In the genomic region with DNA sequence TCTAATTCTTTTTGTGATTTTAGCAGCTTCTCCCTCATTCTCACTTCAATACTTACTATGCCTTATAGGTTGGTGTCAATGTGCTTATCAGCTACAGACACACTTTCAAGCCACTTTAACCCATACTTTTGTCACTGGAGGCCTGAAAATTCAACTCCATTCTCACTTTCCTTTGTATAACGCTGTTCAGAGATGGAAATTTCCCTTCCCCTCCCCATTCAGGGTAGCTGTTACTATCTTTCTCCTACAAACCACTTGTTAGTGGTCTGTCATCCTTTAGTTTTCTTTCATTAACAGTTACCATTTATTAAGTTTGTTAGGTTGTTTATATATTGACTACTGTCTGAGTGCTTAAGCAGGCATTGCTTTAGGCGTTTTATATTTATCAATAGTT, we compare ENCODE assay signal across 7 mouse cellular contexts. TPM values are rescaled to one million over a fixed set of nuclear protein-coding genes. Genes with fewer than 3 reads are reported as not detected.
A peak's percentile ranks its signal among the peaks of the same experiment; 100 is the strongest.
DNase-seq lines count a peak whose midpoint lies in the region; ATAC-seq and TF ChIP-seq lines count a peak whose summit lies in the region.

A gene (plus strand): TSS at position 7 of the 394 bp plus-strand sequence.

- no peaks in the 10 kb centered on the region for H3K27me3 ChIP-seq in E14TG2a.4 (ENCODE audit: insufficient read depth, low read length)
- no peaks in the 10 kb centered on the region for H3K27me3 ChIP-seq in embryonic facial prominence, embryonic 12.5 days
- H3K27me3 ChIP-seq in heart, embryonic 14.5 days (ENCODE audit: control insufficient read depth, insufficient read depth, low read length), result no peaks in the 10 kb centered on the region
- H3K27me3 ChIP-seq in neural tube, embryonic 13.5 days, result no peaks in the 10 kb centered on the region

- peak; percentile 26 for DNase-seq in 3134 (ENCODE audit: extremely low read depth, insufficient read length, low spot score)
- no peak for DNase-seq in left cerebral cortex, postnatal 36 days (ENCODE audit: low spot score in 2 of 2)
- DNase-seq in cerebellum, adult 18-20 months, result no peak

- H3K4me3 ChIP-seq in E14TG2a.4 (replicated peaks; ENCODE audit: low read length), result peak within 1 kb of the TSS; percentile 98
- peak within 1 kb of the TSS; percentile 95 for H3K4me3 ChIP-seq in embryonic facial prominence, embryonic 12.5 days
- peak within 1 kb of the TSS; percentile 86 to 97 for H3K4me3 ChIP-seq in heart, embryonic 14.5 days (ENCODE audit: control insufficient read depth in 1 of 2, insufficient read depth in 1 of 2, low read depth in 1 of 2, low read length in 2 of 2)
- H3K4me3 ChIP-seq in neural tube, embryonic 13.5 days, result peak within 1 kb of the TSS; percentile 79

- peak within 1 kb of the TSS; percentile 98 for H3K9ac ChIP-seq in embryonic facial prominence, embryonic 12.5 days
- peak within 1 kb of the TSS; percentile 95 for H3K9ac ChIP-seq in heart, embryonic 14.5 days (ENCODE audit: low read length)
- H3K9ac ChIP-seq in neural tube, embryonic 13.5 days, result peak within 1 kb of the TSS; percentile 97

- H3K36me3 ChIP-seq in E14TG2a.4 (ENCODE audit: insufficient read depth, low read length), result 0 out of 2 replicates have a peak, but pooled peaks cover 4% of the 10 kb centered on the region
- H3K36me3 ChIP-seq in embryonic facial prominence, embryonic 12.5 days, result no peaks in the 10 kb centered on the region
- no peaks in the 10 kb centered on the region for H3K36me3 ChIP-seq in heart, embryonic 14.5 days (ENCODE audit: control insufficient read depth, insufficient read depth, low read length)
- H3K36me3 ChIP-seq in neural tube, embryonic 13.5 days, result no peaks in the 10 kb centered on the region

- no peak for TF ChIP-seq CTCF in E14TG2a.4 (conservative IDR thresholded peaks at IDR 0.05; ENCODE audit: low read length)

- H3K4me2 ChIP-seq in embryonic facial prominence, embryonic 12.5 days (replicated peaks), result peak within 1 kb of the TSS; percentile 81
- peak within 1 kb of the TSS; percentile 66 for H3K4me2 ChIP-seq in heart, embryonic 14.5 days (ENCODE audit: low read length)
- peak within 1 kb of the TSS; percentile 67 for H3K4me2 ChIP-seq in neural tube, embryonic 13.5 days

- no peak for ATAC-seq in embryonic facial prominence, embryonic 12.5 days (ENCODE audit: insufficient number of reproducible peaks, insufficient read depth, low FRiP score, low TSS enrichment)
- ATAC-seq in heart, embryonic 14.5 days (ENCODE audit: insufficient number of reproducible peaks, insufficient read depth, low FRiP score, low read depth), result no peak
- ATAC-seq in neural tube, embryonic 13.5 days (ENCODE audit: low read depth), result no peak

- intact Hi-C loops in left cerebral cortex, postnatal 36 days (cut with DNase I), result no loop called here

- peak within 1 kb of the TSS; percentile 94 for H3K27ac ChIP-seq in embryonic facial prominence, embryonic 12.5 days
- peak within 1 kb of the TSS; percentile 89 to 96 for H3K27ac ChIP-seq in heart, embryonic 14.5 days (replicated peaks in 1 of 2; ENCODE audit: control insufficient read depth in 1 of 2, insufficient read depth in 1 of 2, low read depth in 2 of 2, low read length in 2 of 2)
- H3K27ac ChIP-seq in neural tube, embryonic 13.5 days (replicated peaks), result peak within 1 kb of the TSS; percentile 91

- WGBS in embryonic facial prominence, embryonic 12.5 days, result 45% methylated on average over 2 of the region's 2 CpGs
- 46% methylated on average over 2 of the region's 2 CpGs for WGBS in heart, embryonic 14.5 days
- 45% methylated on average over 2 of the region's 2 CpGs for whole genome bisulfite sequencing in neural tube, embryonic 13.5 days

- peaks cover 27% of the 10 kb centered on the region for H3K9me3 ChIP-seq in E14TG2a.4 (ENCODE audit: low read length)
- H3K9me3 ChIP-seq in embryonic facial prominence, embryonic 12.5 days, result no peaks in the 10 kb centered on the region
- H3K9me3 ChIP-seq in heart, embryonic 14.5 days (ENCODE audit: control insufficient read depth, low read length), result no peaks in the 10 kb centered on the region
- no peaks in the 10 kb centered on the region for H3K9me3 ChIP-seq in neural tube, embryonic 13.5 days

- H3K4me1 ChIP-seq in E14TG2a.4 (replicated peaks; ENCODE audit: low read depth, low read length), result no peaks in the 10 kb centered on the region; the same call in 1 of the 2 replicates
- peaks cover 12% of the 10 kb centered on the region; the same call in 1 of the 2 replicates for H3K4me1 ChIP-seq in embryonic facial prominence, embryonic 12.5 days
- H3K4me1 ChIP-seq in heart, embryonic 14.5 days (ENCODE audit: control insufficient read depth in 2 of 2, insufficient read depth in 2 of 2, low read length in 2 of 2), result peaks cover 0 to 5% of the 10 kb centered on the region in 2 experiments; a peak in 1 of 4 replicates
- H3K4me1 ChIP-seq in neural tube, embryonic 13.5 days (replicated peaks), result peaks cover 20% of the 10 kb centered on the region

RNA-seq across cellular contexts. Expression of the gene that starts here (rescaled TPM):
- 81.3 and 82.8 TPM in 2 replicates for polyA plus RNA-seq in embryonic facial prominence, embryonic 12.5 days (2016; fragmentation: Nextera tagmentation; extraction: Ambion mirVana)
- polyA plus RNA-seq in heart, embryonic 14.5 days (2014; fragmentation: Nextera tagmentation; extraction: Ambion mirVana), result 46.9 and 48.2 TPM in 2 replicates
- 10 to 100 TPM; 48.3 to 51.2 TPM for total RNA-seq in left cerebral cortex, postnatal 36 days (2021)
- 56.5 and 57.2 TPM in 2 replicates for polyA plus RNA-seq in neural tube, embryonic 13.5 days (2015; fragmentation: Nextera tagmentation; extraction: Ambion mirVana)
